8 mouse cellular contexts compared by ENCODE assay signal in the genomic region with DNA sequence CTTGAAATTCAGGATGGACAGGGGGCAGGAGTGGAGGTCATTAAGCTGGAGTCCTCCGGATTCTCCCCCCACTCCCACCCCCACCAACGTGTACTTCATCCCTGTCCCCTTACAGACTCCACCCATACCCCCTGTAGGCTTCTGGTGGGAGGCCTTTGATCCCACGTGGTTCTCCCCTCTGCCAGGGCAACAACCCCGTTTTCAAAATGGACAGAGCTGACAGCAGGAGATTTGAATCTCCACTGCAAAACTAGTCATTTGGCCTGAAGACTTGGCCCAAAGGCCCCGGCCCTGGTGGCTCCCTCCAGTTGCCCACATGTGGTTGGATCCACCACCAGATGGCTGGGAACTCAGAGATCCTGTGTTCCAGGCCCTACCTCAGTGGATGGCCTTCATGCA. TPM values are rescaled to one million over a fixed set of nuclear protein-coding genes. Genes with fewer than 3 reads are reported as not detected.
DNase-seq lines count a peak whose midpoint lies in the region; ATAC-seq and TF ChIP-seq lines count a peak whose summit lies in the region.

No protein-coding gene starts in this region.

- H3K27me3 ChIP-seq in heart, embryonic 16.5 days (ENCODE audit: control insufficient read depth, insufficient read depth, low read length), result no peaks in the 10 kb centered on the region
- no peaks in the 10 kb centered on the region for H3K27me3 ChIP-seq in E14TG2a.4 (ENCODE audit: insufficient read depth, low read length)
- peaks cover 13% of the 10 kb centered on the region; the same call in 1 of the 2 replicates for H3K27me3 ChIP-seq in embryonic facial prominence, embryonic 10.5 days (replicated peaks; ENCODE audit: low read depth, poor library complexity, severe bottlenecking)
- no peaks in the 10 kb centered on the region for H3K27me3 ChIP-seq in limb, embryonic 12.5 days

- WGBS in heart, embryonic 16.5 days, result 15% methylated on average over 5 of the region's 5 CpGs
- WGBS in embryonic facial prominence, embryonic 10.5 days, result 5% methylated on average over 5 of the region's 5 CpGs
- WGBS in limb, embryonic 12.5 days, result 4% methylated on average over 5 of the region's 5 CpGs

- no peaks in the 10 kb centered on the region for H3K36me3 ChIP-seq in heart, embryonic 16.5 days (ENCODE audit: control insufficient read depth, insufficient read depth)
- peaks cover 30% of the 10 kb centered on the region for H3K36me3 ChIP-seq in E14TG2a.4 (ENCODE audit: insufficient read depth, low read length)
- H3K36me3 ChIP-seq in embryonic facial prominence, embryonic 10.5 days (replicated peaks), result no peaks in the 10 kb centered on the region
- no peaks in the 10 kb centered on the region for H3K36me3 ChIP-seq in limb, embryonic 12.5 days

- H3K9me3 ChIP-seq in heart, embryonic 16.5 days (replicated peaks; ENCODE audit: control insufficient read depth, low read length), result no peaks in the 10 kb centered on the region
- no peaks in the 10 kb centered on the region for H3K9me3 ChIP-seq in E14TG2a.4 (ENCODE audit: low read length)
- no peaks in the 10 kb centered on the region for H3K9me3 ChIP-seq in embryonic facial prominence, embryonic 10.5 days
- no peaks in the 10 kb centered on the region for H3K9me3 ChIP-seq in limb, embryonic 12.5 days

- H3K4me3 ChIP-seq in heart, embryonic 16.5 days (ENCODE audit: low read length), result peak overlapping the region; percentile 91
- peak overlapping the region; percentile 97 for H3K4me3 ChIP-seq in E14TG2a.4 (replicated peaks; ENCODE audit: low read length)
- peak overlapping the region; percentile 88 for H3K4me3 ChIP-seq in embryonic facial prominence, embryonic 10.5 days
- peak overlapping the region; percentile 86 for H3K4me3 ChIP-seq in limb, embryonic 12.5 days (replicated peaks)

- H3K27ac ChIP-seq in heart, embryonic 16.5 days (ENCODE audit: low read length), result peak overlapping the region; percentile 93
- no peak overlapping the region for H3K27ac ChIP-seq in embryonic facial prominence, embryonic 10.5 days (replicated peaks)
- H3K27ac ChIP-seq in limb, embryonic 12.5 days, result no peak overlapping the region; the same call in 1 of the 2 replicates

- intact Hi-C loops in heart, postnatal 14 days (cut with DNase I), result no loop called here

- H3K4me1 ChIP-seq in heart, embryonic 16.5 days (ENCODE audit: control insufficient read depth, insufficient read depth, low read length), result peaks cover 23% of the 10 kb centered on the region
- peaks cover 82% of the 10 kb centered on the region for H3K4me1 ChIP-seq in E14TG2a.4 (replicated peaks; ENCODE audit: low read depth, low read length)
- peaks cover 61% of the 10 kb centered on the region for H3K4me1 ChIP-seq in embryonic facial prominence, embryonic 10.5 days
- peaks cover 41% of the 10 kb centered on the region for H3K4me1 ChIP-seq in limb, embryonic 12.5 days (replicated peaks)

- no peak for ATAC-seq in heart, embryonic 16.5 days (replicated peaks; ENCODE audit: extremely low read depth, insufficient read depth, low FRiP score)
- ATAC-seq in limb, embryonic 12.5 days (ENCODE audit: insufficient number of reproducible peaks, insufficient read depth, low FRiP score, low TSS enrichment, low read depth), result no peak

- DNase-seq in heart, postnatal 14 days, result no peak
- no peak for DNase-seq in embryonic facial prominence, embryonic 10.5 days (ENCODE audit: low spot score)
- DNase-seq in adrenal gland, adult (ENCODE audit: inconsistent age in 2 of 2, low spot score in 1 of 2), result no peak
- DNase-seq in right cerebral cortex, adult 18-20 months, result no peak
- DNase-seq in cerebellum, postnatal 14 days, result no peak

- peak overlapping the region; percentile 33; the same call in 1 of the 2 replicates for H3K9ac ChIP-seq in heart, embryonic 16.5 days (ENCODE audit: low read length)
- H3K9ac ChIP-seq in limb, embryonic 12.5 days (replicated peaks), result no peak overlapping the region

- no peak for TF ChIP-seq CTCF in E14TG2a.4 (conservative IDR thresholded peaks at IDR 0.05; ENCODE audit: low read length)

- H3K4me2 ChIP-seq in heart, embryonic 16.5 days (ENCODE audit: low read depth, low read length), result peak overlapping the region; percentile 62
- H3K4me2 ChIP-seq in limb, embryonic 12.5 days, result peak overlapping the region; percentile 83

RNA-seq across cellular contexts. Expression of a gene that starts 1.3 kb away (rescaled TPM):
- 5.5 and 6.1 TPM in 2 replicates for polyA plus RNA-seq in heart, embryonic 16.5 days (2015; fragmentation: Nextera tagmentation; extraction: Ambion mirVana)
- total RNA-seq in heart, postnatal 14 days (2021), result 10 to 100 TPM; 24.8 to 25.1 TPM
- 2.4 TPM in 2 replicates for polyA plus RNA-seq in embryonic facial prominence, embryonic 10.5 days (2016; fragmentation: Nextera tagmentation; extraction: Ambion mirVana)
- polyA plus RNA-seq in limb, embryonic 12.5 days (2016; fragmentation: Nextera tagmentation; extraction: Ambion mirVana), result 7.3 and 7.4 TPM in 2 replicates

RNA-seq across cellular contexts. Expression of a gene that starts 54.3 kb away (rescaled TPM):
- polyA plus RNA-seq in heart, embryonic 16.5 days (2015; fragmentation: Nextera tagmentation; extraction: Ambion mirVana), result 3.1 and 3.2 TPM in 2 replicates
- 10 to 100 TPM; 16.1 to 19.6 TPM for total RNA-seq in heart, postnatal 14 days (2021)
- polyA plus RNA-seq in embryonic facial prominence, embryonic 10.5 days (2016; fragmentation: Nextera tagmentation; extraction: Ambion mirVana), result 3.3 TPM in 2 replicates
- polyA plus RNA-seq in limb, embryonic 12.5 days (2016; fragmentation: Nextera tagmentation; extraction: Ambion mirVana), result 5.1 and 5.5 TPM in 2 replicates
